Mouse (Mus musculus): Measurements from ENCODE around the gene Dlg4.

Gene Dlg4

GRCm38 (mm10) chr11:70019495-70020021 is 2.8 kb downstream of the Dlg4 start:
- DNase-seq (ENCODE audit: low spot score), result no peak

DNA sequence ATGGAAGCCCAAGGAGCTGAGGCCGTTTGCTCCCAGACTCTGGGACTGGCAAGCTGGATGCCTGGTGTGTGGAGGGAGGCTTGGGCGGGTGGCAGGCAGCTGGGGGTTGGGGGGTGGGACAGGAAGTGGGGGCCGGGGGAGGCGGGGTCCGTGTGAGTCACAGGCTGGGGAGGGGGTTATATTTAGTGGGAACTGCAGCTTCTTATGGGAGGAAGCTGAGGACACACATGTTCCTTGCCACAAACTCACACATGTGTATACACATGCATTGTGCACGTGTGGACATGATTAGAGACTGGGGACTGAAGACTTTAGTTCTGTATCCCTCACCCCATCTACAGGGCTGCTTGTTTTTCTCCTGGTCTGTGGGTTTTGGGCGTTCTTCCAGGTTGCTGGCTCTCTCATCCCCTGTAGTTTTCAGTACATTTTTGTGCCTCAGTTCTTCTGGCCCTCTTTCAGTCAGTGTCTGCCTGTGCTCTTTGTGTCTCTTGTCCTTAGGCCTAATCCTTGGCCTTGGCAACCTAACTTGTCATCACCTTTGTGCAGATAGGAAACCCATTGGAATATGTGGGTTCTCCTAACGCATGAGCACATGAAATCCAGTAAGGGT is 3.4 kb downstream of the Dlg4 start:
- DNase-seq (ENCODE audit: low spot score), result no peak

DNA sequence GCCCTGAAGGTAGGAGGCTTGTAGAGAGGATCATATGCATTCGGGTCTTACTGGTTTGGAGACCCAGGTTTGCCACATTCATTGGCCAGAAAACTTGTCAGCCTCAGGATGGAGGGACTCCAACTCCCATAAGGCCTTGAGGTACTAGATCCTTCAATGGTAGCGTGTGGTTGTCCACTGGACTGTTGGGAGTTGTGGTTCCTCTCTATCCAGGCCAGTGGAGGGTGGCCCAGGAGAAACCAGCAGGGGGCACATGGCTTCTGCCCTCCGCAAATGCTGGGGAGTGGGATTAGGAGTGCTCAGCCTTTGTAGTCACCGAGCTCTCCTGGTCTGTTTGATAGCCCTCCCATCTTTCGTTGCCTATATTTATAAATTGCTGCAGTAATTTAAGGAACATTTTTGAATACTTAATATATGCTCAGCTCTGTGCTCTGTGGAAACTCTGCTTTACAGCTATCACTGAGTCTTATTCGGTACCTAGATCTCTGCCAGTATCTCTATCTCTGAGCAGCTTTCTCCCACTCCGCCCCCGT is 4.1 kb downstream of the Dlg4 start:
- DNase-seq (ENCODE audit: low spot score), result peak; percentile 81

GRCm38 (mm10) chr11:70021264-70022132 is 4.8 kb downstream of the Dlg4 start:
- peak; percentile 100 for DNase-seq (ENCODE audit: low spot score)

DNA sequence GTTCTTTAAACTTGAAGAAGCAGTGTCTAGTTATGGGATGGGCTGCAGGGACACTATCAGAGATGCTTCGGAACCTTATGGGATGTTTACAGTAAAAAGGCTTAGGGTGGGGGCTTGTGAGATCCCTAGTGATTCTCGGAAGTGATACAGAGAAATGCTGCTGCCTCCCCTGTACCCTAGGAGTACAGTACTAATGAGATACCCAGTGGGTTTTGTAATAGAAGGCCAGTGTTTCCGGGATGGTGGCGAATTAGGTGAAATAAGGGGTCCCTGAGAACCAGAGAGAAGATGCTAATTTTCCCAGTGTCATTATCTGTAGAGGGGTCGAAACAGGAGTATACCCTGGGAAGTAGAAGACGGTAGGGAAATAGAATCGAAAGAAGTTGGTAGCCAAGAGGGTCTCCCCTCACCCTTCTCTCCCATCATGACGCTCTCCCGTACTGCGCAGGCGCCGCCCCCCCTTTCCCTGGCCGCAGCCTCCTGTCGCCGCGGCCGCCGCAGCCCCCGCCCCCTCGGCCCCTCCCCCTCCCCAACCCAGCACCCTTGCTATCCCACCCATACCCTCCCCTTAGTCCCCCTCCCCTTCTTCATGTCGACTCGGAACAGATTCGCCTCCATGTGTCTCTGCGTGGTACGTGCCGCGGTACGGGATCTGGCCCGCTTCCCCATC is 6.9 kb downstream of the Dlg4 start:
- DNase-seq (ENCODE audit: low spot score), result peak; percentile 74

- DNase-seq (ENCODE audit: low spot score), result no peak
Measured at GRCm38 (mm10) chr11:70024151-70024514, 7.4 kb downstream of the Dlg4 start.

- peak; percentile 82 for DNase-seq (ENCODE audit: low spot score)
Measured at GRCm38 (mm10) chr11:70026689-70027088, 9.9 kb downstream of the Dlg4 start.

GRCm38 (mm10) chr11:70027397-70027796 is 10.7 kb downstream of the Dlg4 start:
- DNase-seq (ENCODE audit: low spot score), result peak; percentile 71

- no peak for DNase-seq (ENCODE audit: low spot score)
Measured at GRCm38 (mm10) chr11:70028401-70029129, 11.8 kb downstream of the Dlg4 start.

DNA sequence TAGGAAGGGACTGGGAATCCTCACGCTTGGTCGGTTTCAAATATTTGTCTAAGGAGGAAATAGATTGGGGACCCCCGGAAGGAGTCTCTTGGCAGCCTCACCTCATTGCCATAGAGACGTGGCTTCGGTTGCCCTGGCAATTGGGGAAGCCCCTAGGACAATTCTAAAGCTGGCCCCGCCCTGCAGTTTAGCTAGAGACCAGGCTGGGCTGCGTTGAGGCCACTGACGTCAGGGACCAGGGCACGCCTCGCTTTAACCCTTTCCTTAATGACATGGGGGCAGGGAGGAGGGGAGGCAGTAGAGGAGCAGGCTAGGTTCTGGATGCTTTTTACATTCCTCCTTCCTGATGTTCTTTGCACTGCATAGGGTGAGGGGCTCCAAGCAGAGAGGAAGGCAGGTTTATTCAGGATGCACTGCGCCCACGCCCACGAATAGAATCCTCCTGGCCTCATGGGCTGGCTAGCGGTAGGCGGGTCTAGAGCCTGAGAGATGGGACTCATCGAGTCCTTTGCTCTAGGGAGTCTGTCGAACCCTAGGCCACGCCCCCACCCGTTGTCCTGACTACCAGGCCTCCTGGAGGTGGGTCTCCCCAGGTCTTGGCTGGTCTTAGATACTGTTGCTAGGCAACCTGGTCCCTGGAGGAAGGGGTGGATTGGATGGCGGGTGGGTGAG is 12.5 kb downstream of the Dlg4 start:
- peak; percentile 87 for DNase-seq (ENCODE audit: low spot score)

DNA sequence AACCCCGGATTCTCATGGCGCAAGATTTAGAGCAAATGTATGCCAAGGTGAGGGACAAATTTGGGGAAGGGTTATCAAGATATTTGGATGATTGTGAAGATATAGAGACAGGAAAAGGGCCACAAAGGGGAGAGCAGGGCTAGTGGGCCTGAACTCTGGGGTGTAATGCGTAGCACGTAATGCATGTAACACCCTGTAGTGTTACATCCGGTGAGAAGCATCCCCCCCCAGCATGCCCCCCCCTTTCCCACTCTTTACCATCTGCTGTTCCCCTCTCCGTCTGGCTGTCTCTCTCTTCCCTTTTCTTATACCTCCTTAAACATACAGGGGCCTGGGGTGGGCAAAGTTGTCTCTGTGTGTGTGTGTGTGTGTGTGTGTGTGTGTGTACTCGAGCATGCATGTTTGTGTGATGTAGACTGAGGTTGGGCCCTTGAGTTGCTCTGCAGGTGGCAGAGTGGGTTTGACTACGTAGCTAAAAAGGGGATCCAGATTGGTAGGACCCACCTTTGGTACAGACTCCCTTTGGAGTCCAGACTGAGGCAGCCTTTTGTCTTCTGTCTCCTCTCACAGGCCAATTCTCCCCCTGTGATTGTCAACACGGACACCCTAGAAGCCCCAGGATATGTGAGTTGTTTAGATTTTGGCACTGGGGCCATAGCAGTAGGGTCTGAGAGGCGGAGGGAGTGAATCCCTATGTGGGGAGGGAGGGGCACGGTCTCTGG is 13.2 kb downstream of the Dlg4 start:
- no peak for DNase-seq (ENCODE audit: low spot score)

- DNase-seq (ENCODE audit: low spot score), result no peak
Measured at GRCm38 (mm10) chr11:70030651-70031320, 14.0 kb downstream of the Dlg4 start.

DNA sequence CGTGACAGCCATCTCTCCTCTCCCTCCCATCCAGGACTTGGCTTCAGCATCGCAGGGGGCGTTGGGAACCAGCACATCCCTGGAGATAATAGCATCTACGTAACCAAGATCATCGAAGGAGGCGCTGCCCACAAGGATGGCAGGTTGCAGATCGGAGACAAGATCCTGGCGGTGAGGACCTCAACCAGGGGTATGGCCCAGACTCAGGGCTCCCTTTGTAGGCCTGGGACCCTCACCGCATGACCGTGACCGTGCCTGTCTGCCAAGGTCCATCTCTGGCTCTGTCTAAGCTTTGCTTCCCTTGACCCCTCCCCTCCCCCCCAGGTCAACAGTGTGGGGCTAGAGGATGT is 14.6 kb downstream of the Dlg4 start:
- DNase-seq (ENCODE audit: low spot score), result no peak

DNA sequence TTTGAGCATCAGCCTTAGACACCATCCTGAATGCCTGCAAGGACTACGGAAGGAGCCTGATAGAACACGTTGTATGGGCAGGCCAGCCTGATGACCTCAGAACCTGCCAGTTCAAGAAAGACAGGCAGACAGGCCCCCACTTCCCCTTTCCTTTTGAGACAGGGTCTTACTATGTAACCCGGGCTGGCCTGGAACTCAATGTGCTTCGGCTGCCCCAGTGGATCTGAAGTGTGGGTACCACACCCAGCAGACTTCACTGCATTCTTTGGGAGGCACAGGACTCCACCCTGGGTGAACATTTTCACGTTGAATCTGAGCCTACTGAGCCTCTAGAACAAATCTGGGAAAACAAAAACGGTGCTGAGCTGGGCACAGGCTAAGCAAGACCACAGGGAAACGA is 21.4 kb downstream of the Dlg4 start:
- DNase-seq (ENCODE audit: low spot score), result no peak

DNA sequence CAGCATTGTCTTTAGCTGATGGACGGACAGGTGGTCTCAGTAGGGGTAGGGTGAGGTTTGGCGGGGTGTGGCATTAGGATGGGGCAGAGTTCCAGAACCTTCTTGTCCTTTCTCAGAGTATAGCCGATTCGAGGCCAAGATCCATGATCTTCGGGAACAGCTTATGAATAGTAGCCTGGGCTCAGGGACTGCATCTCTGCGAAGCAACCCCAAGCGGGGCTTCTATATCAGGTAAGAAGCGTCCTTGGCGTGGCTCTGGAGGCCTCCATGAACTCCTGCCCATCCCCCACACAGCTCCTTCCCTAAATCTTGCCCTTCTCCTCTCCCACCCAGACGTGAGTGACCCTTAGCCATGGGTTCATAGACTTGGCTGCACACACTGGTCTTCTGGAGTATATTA is 22.9 kb downstream of the Dlg4 start:
- DNase-seq (ENCODE audit: low spot score), result no peak

GRCm38 (mm10) chr11:70040184-70040583 is 23.4 kb downstream of the Dlg4 start:
- no peak for DNase-seq (ENCODE audit: low spot score)

- DNase-seq (ENCODE audit: low spot score), result no peak
Measured at GRCm38 (mm10) chr11:70042309-70043085, 25.8 kb downstream of the Dlg4 start.

DNA sequence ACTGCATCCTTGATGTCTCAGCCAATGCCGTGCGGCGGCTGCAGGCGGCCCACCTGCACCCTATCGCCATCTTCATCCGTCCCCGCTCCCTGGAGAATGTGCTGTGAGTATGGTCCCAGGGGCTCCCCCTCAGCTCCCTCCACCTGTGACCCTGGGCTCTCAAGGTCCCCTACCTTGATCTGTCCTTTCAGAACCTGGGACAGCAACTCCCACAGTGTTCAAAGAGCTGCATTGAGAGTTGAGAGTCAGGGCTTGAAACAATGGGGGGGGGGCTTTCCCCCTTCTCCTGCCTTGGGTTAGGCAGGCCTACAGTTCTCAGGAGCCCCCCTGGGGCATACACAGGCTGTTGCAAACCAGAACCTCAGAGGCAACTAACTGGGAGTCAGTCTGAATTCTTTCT is 26.9 kb downstream of the Dlg4 start:
- DNase-seq (ENCODE audit: low spot score), result no peak

- DNase-seq (ENCODE audit: low spot score), result no peak
Measured at GRCm38 (mm10) chr11:70045435-70045834, 28.7 kb downstream of the Dlg4 start.
